Mouse (Mus musculus) brain, embryonic 14.5 days (tissue): ENCODE data around the gene 1520401A03Rik. TPM values are rescaled to one million over a fixed set of nuclear protein-coding genes. Genes with fewer than 3 reads are reported as not detected.

ENCODE experiments used
- DNase-seq: peaks from one replicate; pipeline ENCODE4 v3.0.0-alpha.2; 2011; ENCODE audit warnings: low read depth
- CTCF ChIP-seq: fragments of 200-500 bp; IDR thresholded peaks from 2 replicates; pipeline ENCODE4 v1.5.1; 2012; ENCODE audit warnings: inconsistent platforms, mild to moderate bottlenecking, moderate library complexity, borderline replicate concordance; ENCODE audit not compliant: insufficient read depth, insufficient read length; ENCODE audit errors: extremely low read depth
- POLR2A ChIP-seq: fragments of 200-500 bp; IDR thresholded peaks from 2 replicates; pipeline ENCODE4 v1.6.1; 2012; ENCODE audit warnings: mild to moderate bottlenecking, inconsistent platforms, borderline replicate concordance; ENCODE audit not compliant: poor library complexity, insufficient read depth, insufficient read length, severe bottlenecking; ENCODE audit errors: extremely low read depth
- polyA plus RNA-seq: library from polyadenylated mRNA; depleted of rRNA; stranded (reverse); fragments of >200 nt; gene quantifications from 2 replicates; pipeline ENCODE4 v1.2.3, GENCODE M21; 2012

Gene 1520401A03Rik
- polyA plus RNA-seq, 1 experiment = 0.14 TPM

- no peak for TF ChIP-seq POLR2A
- no peak for TF ChIP-seq CTCF
- peak; percentile 51 for DNase-seq
Measured at GRCm38 (mm10) chr17:23683856-23684672, 38.5 kb downstream of the 1520401A03Rik start, which contains the start of gene Cldn9. TSS of gene Cldn9 (minus strand) at chr17:23684026.

GRCm38 (mm10) chr17:23683226-23683625 is 39.4 kb downstream of the 1520401A03Rik start:
- no peak for DNase-seq
- no peak for TF ChIP-seq CTCF
- no peak for TF ChIP-seq POLR2A

GRCm38 (mm10) chr17:23682530-23682929 is 40.1 kb downstream of the 1520401A03Rik start:
- DNase-seq = no peak
- TF ChIP-seq CTCF (no peak), POLR2A (no peak)

GRCm38 (mm10) chr17:23682092-23682491 is 40.5 kb downstream of the 1520401A03Rik start:
- no peak for DNase-seq
- TF ChIP-seq CTCF (no peak), POLR2A (no peak)

GRCm38 (mm10) chr17:23681086-23681485 is 41.5 kb downstream of the 1520401A03Rik start:
- no peak for DNase-seq
- TF ChIP-seq CTCF (no peak), POLR2A (no peak)

GRCm38 (mm10) chr17:23680336-23680735 is 42.2 kb downstream of the 1520401A03Rik start:
- no peak for TF ChIP-seq CTCF
- TF ChIP-seq POLR2A = no peak

GRCm38 (mm10) chr17:23679127-23679835 is 43.3 kb downstream of the 1520401A03Rik start, which contains the start of gene Cldn6:
TSS of gene Cldn6 (plus strand) at chr17:23679249.
- DNase-seq = no peak
- TF ChIP-seq CTCF = no peak
- no peak for TF ChIP-seq POLR2A

More at GRCm38 (mm10) chr17:23680336-23680735, 42.2 kb downstream of the 1520401A03Rik start:
- DNase-seq = no peak

GRCm38 (mm10) chr17:23677236-23677679 is 45.3 kb downstream of the 1520401A03Rik start, which contains the start of gene Tnfrsf12a:
TSS of gene Tnfrsf12a (minus strand) at chr17:23677468.
- peak; percentile 91 for DNase-seq
- TF ChIP-seq POLR2A (peak; percentile 33; the same call in 1 of the 2 replicates), CTCF (no peak)

- no peak for TF ChIP-seq POLR2A
- peak; percentile 24 for DNase-seq
Measured at GRCm38 (mm10) chr17:23676473-23677031, 46.0 kb downstream of the 1520401A03Rik start.

GRCm38 (mm10) chr17:23675564-23676281 is 46.9 kb downstream of the 1520401A03Rik start:
- no peak for DNase-seq

GRCm38 (mm10) chr17:23675127-23675526 is 47.5 kb downstream of the 1520401A03Rik start:
- TF ChIP-seq POLR2A (no peak), CTCF (no peak)
- no peak for DNase-seq

More at GRCm38 (mm10) chr17:23675564-23676281, 46.9 kb downstream of the 1520401A03Rik start:
- TF ChIP-seq POLR2A = no peak
- TF ChIP-seq CTCF = no peak

GRCm38 (mm10) chr17:23674271-23674952 is 48.2 kb downstream of the 1520401A03Rik start:
- no peak for DNase-seq
- TF ChIP-seq POLR2A (no peak), CTCF (no peak)
